Mouse (Mus musculus) brain, adult 2 months (tissue): Measurements from ENCODE around the gene Platr17.
"Not testable (repeated sequence)": the region's sequence is repeated elsewhere in the genome, so short reads cannot be mapped to it uniquely, and the experiment has no call there.

ENCODE experiments used
- DNase-seq: peaks from one replicate; pipeline ENCODE4 v3.0.0; 2011; ENCODE audit warnings: low read depth, low spot score

Platr17 gene

DNA sequence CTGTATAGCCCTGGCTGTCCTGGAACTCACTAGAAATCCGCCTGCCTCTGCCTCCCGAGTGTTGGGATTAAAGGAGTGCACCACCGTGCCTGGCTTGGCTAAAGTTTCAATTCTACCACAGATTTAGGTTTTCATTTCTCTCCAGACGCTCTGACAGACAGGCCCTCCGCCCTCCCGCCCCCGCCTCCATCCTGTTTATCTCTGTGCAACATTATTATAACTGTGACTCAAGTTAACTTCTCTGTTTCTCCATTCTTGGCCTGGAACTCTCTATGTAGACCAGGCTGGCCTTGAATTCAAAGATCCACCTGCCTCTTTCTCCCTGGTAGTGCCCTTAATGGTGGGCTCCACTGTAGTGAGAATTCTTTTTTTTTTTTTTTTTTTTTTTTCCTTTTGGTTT, 2.4 kb upstream of the Platr17 start:
- DNase-seq, result no peak

DNA sequence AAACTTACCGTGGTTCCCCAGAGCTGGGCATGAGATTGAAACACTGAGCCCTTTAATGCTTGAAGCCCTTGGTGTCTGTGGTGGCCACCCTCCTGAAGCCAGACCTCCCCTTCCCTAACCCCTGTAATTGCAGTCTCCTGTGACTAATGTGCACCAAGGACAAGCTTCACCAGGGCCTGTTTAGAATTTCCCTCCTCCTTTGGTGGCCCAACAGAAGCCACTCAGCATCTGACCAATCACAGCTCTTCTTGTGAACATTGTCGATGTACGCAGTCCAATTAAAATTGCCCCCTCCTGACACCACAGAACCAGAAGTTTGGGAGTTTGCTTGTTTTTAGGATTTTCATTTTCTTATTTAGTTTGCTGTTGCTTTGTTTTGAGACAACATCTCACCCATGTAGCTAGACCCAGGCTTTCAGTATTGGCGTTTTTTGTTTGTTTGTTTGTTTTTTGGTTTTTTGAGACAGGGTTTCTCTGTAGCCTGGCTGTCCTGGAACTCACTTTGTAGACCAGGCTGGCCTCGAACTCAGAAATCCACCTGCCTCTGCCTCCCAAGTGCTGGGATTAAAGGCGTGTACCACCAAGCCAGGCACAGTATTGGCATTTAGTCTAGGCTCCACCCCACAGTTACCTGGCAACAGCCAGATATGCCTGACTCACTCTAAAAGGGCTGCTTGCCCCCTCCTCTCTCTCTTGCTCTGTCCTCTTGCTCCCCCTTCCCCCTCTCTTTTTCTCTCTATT, 854 bp upstream of the Platr17 start:
- not testable (repeated sequence) for DNase-seq

DNA sequence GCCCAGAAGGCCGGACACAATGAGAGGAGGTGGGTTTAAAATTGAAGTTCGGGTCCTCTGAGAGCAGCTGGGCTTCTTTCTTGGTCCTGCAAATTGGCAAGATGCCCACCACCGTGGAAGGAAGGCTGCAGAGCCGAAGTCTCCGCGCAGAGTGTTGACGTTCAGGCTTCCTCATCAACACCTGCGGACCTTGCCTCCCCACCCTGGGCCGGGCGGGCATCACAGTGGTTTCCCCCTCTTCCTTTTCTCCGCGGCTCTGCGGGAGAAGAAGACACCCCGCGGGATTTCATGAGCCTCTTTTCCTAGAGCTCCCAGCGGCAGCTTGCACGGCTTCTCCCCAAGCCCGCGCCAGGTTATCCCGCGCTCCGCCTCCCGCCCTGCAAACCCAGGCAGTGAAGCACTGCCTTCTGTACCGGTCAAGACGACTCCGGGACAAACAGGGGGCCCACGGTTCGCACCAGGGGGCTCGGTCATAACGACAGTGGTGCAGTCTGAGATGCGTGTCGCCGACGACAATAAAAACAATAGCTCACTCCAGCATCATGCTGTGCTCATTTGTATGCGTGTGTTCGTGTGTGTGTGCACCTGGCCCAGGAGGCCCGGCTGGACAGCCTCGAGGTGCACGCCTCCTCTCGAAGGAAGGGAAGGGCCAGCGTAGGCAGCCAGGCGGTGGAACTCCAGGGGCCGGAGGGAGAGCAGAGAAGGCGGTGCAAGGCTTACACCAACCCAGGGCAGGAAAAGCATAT, 3.6 kb downstream of the Platr17 start:
- DNase-seq, result peak; percentile 65

DNA sequence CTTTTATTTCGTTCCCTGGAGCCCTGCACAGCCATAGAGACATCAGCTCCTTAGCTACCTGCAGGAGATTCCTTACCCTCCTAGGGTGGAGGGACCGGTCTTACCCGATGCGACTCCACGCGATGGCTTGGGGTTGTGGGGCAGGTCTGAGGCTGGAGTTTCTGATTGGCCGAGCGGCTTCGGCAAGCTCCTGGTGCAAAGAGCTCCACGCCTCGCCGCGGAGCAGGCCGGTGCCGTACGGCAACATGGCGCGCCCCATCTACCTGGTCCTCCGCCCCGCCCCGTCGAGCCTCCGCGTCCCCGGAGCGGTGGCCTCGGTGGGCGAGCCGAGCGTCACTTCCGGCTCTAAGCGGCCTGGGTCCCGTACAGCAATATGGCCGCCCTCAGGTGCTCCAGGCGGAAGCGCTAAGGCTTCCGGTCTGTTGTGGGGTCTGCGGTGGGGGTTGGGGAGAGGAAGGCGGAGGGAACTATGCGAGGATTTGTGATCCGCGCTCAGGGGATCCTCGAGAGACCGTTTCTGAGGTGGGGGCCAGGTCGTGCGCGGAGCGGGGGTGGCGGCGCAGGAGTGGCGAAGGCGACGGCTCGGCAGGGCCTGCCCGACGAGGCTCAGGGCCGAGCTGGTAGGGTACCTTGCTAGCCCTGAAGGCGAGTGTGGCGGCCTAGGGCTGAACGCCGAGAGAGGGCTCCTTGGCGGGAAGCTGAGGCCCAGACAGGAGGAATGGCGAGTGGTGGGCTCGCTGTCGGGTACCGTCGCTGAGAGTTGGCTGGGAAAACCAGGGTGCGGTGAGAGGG, 4.3 kb downstream of the Platr17 start, which contains the start of gene Daxx:
Daxx (plus strand) TSS at position 338 of the 792 bp plus-strand sequence.
- peak; percentile 99 for DNase-seq

DNA sequence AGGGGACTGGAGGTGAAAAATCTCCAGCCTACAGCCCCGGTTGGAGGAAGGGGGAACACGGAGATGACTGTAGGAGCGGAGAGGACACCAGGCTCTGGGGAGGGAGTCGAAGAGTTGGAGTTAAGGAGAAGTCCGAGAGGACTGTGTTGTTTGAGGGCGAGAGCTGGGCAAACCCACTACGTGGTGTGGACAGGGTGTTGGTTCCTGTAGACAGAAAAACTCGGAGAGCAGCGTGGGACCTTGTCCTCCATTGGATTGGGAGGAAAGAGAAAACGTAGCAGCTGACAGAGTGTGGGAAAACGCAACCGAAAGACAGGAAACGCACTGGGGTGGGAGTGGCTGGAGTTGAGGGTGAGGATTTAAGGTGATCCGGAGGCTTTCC, 4.9 kb downstream of the Platr17 start:
- DNase-seq, result peak; percentile 55

GRCm38 (mm10) chr17:33910346-33911051, 5.6 kb downstream of the Platr17 start:
- no peak for DNase-seq

DNA sequence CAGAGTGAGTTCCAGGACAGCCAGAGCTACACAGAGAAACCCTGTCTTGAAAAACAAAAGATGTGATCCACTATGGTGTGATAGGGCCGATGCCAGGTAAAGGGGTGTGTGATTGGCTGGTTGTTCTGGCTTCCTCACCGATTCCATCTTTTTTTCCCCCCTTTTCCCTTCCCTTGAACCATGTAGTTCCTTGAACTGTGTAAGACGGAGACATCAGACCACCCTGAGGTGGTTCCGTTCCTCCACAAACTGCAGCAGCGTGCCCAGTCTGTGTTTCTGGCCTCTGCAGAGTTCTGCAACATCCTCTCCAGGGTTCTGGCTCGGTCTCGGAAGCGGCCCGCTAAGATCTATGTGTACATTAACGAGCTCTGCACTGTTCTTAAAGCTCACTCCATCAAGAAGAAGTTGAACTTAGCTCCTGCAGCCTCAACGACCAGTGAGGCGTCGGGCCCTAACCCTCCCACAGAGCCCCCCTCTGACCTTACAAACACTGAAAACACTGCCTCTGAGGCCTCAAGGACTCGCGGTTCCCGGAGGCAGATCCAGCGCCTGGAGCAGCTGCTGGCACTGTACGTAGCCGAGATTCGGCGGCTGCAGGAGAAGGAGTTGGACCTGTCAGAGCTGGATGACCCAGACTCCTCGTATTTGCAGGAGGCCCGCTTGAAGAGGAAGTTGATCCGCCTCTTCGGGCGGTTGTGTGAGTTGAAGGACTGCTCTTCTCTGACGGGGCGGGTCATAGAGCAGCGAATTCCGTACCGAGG, 6.3 kb downstream of the Platr17 start:
- no peak for DNase-seq

DNA sequence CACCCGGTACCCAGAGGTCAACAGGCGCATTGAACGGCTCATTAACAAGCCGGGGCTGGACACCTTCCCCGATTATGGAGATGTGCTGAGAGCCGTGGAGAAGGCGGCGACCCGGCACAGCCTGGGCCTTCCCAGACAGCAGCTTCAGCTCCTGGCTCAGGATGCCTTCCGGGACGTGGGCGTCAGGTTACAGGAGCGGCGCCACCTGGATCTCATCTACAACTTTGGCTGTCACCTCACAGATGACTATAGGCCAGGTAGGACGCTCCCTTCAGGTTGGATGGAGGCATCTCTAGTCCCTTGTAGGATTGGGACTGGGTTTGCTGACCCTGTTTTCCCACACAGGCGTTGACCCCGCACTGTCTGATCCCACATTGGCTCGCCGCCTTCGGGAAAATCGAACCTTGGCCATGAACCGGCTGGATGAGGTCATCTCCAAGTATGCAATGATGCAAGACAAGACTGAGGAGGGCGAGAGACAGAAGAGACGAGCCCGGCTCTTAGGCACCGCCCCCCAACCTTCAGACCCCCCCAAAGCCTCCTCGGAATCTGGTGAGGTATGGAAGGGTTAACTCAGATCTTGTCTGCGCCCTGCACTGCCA, 7.0 kb downstream of the Platr17 start:
- no peak for DNase-seq

- no peak for DNase-seq
These were observed 8.3 kb downstream of the Platr17 start for GRCm38 (mm10) chr17:33913264-33913663.

DNA sequence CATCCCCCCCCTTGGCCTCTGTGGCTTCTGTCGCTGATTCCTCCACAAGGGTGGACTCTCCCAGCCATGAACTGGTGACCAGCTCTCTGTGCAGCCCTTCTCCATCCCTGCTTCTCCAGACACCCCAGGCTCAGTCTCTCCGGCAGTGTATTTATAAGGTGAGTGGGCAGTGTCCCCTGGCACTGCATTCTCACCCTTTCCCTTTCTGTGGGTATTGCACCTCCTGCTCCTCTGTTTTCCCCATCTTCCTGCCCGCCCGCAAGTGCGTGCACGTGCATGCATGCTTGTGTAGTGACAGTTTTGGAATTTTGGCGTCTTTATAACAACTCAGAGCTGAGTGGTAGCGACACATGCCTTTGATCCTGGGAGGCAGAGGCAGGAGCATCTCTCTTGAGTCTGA, 9.0 kb downstream of the Platr17 start:
- DNase-seq, result no peak

DNA sequence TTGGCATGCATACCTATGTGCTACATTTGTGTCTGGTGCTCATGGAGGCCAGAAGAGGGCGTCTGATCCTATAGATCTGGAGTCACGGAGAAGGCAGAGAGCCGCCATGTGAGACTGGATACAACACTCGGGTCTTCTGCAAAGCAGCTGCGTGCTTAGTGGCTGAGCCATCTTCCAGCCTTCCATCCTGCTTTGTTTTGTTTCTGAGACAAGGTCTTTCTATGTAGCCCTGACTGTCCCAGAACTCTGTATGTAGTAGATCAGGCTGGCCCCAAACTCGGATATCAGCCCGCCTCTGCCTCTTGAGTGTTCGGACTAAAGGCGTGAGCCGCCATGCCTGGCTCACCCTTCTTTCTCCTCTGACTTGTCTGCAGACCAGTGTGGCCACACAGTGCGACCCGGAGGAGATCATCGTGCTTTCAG, 10.0 kb downstream of the Platr17 start:
- no peak for DNase-seq

- peak; percentile 100 for DNase-seq
These were observed 10.8 kb downstream of the Platr17 start, which contains the start of the genes Tapbp and Zbtb22 for GRCm38 (mm10) chr17:33915671-33916250. Tapbp (plus strand) TSS chr17:33915899. Zbtb22 (plus strand) TSS chr17:33915904.

GRCm38 (mm10) chr17:33916294-33916693, 11.4 kb downstream of the Platr17 start:
- DNase-seq, result no peak

DNA sequence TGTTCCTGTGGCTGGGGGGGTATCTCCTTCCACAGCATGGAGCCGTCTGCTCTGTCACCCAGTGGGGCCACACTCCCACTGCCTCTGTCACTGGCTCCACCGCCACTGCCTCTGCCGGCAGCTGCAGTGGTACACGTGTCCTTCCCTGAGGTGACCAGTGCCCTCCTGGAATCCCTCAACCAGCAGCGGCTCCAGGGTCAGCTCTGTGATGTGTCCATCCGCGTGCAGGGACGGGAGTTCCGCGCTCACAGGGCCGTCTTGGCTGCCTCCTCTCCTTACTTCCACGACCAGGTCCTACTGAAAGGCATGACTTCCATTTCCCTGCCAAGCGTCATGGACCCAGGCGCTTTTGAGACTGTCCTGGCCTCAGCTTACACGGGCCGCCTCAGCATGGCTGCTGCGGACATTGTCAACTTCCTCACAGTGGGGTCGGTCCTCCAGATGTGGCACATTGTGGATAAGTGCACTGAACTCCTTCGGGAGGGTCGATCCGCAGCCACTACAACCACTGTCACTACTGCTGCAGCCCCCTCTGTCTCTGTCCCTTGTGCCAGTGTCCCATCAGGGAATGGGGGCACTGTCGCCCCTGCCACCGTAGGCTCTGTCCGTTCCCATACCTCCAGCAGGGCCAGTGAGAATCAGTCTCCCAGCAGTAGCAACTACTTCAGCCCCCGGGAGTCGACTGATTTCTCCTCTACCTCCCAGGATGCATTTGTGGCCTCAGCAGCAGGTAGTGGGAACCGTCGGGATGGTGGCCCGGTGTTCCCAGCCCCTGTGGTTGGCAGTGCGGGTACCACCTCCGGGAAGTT, 12.1 kb downstream of the Platr17 start:
- no peak for DNase-seq

DNA sequence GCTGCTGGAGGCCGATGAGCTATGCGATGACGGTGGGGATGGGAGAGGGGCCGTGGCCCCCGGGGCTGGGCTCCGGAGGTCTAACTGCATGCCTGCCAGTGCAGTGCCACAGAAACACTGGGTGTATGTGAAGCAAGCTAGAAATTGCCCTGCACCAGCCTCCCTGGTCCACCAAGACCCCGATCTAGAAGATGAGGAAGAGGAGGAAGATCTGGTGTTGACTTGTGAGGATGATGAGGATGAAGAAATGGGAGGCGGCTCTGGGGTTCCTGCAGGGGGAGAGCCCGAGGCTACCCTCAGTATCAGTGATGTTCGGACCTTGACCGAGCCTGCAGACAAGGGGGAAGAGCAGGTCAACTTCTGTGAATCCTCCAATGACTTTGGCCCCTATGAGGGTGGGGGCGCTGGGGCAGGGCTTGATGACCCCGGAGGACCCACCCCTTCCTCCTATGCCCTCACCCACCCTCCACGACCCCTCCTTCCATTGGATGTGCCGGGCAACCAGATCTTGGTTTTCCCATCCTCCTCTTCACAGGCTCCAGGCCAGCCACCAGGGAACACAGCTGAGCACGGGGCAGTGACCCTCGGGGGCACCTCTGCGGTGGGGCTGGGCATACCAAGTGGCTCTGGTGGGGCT, 12.8 kb downstream of the Platr17 start:
- no peak for DNase-seq

GRCm38 (mm10) chr17:33918293-33919203, 13.6 kb downstream of the Platr17 start:
- no peak for DNase-seq
